Mouse (Mus musculus): ENCODE measurements around the gene Glo1.
"Not testable (repeated sequence)": the region's sequence is repeated elsewhere in the genome, so short reads cannot be mapped to it uniquely, and the experiment has no call there.

The Glo1 gene

DNA sequence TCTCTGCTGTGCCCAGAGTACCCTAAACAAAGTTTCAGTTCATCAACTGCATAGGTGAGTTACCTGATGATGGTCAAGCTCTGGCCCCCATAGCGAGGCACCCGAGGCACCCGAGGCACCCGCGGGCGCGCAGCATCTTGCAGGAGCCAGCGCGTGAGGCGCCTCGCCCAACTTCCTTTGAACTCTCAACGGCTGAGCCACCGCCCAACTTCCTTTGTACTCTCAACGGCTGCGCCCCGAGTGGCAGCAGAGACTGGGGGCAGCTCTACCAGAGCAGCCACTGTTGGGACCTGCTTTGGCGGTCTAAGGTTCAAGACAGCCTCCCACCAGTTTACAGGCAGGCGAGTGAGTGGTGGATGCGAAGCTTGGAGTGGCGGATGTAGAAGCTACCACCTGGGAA lies at the start of gene Glo1:
Glo1 (minus strand) TSS at position 153 of the 400 bp plus-strand sequence.
- CTCF ChIA-PET: not testable (repeated sequence)

DNA sequence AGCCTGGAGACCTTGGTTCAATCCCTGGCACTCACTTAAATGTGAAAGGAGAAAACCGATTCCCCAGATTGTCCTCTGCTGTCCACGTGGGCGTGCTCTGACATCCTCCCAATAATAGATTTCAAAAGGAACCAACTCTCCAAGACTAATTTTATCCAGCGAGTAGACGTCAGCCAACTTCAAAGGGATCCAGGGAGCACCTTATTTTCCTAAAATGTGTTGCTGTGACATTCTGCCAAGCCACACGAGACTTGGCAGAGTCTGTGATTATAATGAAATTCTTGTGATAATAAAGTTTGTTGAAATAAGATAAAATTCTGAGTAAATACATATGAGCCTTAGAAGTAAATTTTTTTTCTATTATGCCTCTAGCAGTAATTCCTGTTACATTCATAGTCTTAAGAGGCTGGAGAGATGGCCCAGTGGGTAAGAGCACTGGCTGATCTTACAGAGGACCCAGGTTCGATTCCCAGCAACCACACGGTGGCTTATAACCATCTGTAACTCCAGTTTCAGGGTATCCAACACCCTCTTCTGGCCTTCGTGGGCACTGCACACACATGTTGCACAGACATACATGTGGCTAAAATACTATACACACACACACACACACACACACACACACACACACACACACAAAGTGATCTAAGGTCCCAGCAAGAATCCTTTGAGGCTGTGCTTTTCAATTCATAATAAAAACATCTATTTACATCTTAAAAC lies 48.5 kb upstream of the Glo1 start:
- CTCF ChIA-PET: no interaction called here

DNA sequence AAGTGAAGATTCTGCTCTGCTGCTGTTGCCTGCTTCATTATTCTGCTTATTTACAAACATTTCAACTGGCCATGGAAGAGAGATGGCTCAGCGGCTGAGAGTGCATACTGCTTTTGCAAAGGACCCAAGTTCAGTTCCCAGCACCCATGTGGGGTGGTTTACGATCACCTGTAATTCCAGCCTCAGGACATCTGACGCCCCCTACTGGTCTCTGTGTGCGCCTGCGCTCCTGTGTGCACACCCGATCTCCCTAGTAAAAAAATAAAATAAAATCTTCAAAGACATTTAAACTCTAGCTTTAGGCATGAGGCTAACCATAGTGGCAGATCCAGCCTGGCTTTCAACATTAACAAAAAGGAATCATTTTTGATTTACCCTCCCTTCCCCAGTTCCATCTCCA lies 46.4 kb upstream of the Glo1 start:
- CTCF ChIA-PET: no interaction called here

DNA sequence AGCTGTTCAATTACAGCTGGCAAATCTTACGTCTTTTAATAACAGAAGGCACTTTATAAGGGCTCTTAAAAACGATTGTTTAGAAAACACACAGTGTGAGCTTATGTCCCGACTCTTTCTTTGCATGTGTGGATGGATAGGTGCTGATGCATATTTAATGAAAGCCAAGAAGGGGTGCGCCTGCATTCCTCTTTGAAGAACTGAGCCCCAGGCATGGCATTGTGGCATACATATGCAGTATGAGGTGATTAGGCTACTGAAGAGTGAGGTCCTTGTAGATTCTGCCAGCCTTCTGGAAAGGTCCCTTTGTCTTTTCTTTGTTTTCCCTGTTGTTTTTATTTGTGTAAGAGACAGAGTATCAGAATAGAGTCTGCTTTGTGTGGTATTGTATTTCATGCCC lies 45.9 kb upstream of the Glo1 start:
- CTCF ChIA-PET: no interaction called here

DNA sequence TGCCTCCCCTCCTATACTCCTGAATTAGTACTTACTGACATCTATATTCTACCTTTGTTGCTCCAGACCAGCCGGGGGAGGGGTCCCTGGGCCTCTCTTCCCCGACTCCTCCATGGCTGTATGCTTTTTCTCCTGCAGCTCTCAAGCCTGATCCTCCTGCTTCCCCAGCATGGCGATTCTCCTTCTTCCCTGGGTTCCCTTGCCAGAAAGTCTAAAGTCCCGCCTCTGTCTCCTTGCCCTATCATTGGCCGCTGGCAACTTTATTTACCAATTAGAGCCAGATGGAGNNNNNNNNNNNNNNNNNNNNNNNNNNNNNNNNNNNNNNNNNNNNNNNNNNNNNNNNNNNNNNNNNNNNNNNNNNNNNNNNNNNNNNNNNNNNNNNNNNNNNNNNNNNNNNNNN lies 38.2 kb upstream of the Glo1 start:
- CTCF ChIA-PET: interaction anchor here (0.6 to 0.7 kb wide), 3 partner anchors 20 to 658 kb away, joined by 3 to 11 read pairs (median 5); no protein-coding TSS in a partner anchor

DNA sequence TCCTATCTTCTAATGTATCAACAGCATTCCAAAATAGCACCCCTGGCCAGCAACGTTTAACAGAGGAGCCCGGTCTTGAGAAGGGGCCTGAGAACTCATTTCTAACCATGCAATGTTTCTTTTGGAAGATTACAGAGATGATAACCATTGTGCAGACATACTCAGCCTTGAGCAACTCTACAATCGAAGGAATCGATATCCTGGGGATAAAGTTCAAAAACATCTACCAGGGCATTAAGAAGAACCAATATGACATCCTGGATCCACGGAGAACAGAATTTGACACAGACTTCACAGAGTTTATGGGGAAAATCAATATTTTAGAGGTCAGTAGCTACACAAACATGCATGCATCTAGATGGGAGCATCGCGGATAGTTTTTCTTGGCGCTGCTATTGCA lies 36.5 kb upstream of the Glo1 start:
- CTCF ChIA-PET: no interaction called here

DNA sequence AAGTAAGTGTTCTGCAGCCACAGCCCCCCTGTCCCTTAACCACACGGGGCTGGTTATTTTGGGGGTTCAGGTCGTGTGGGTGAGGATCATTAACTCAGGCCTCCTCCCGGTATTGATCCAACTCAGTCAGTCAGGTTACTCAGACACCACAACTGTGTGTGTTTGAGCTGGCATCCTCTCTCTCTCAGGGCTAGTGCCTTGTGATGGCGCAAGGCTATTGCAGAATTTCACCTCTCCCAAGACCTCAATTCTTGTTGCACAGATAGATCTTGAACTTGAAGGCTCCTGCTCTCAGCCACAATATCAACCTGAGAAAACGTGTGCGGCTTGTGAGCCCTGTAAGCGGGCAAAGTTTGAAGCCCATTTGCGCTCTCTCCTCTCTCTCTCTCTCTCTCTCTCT lies 35.5 kb upstream of the Glo1 start:
- CTCF ChIA-PET: no interaction called here

DNA sequence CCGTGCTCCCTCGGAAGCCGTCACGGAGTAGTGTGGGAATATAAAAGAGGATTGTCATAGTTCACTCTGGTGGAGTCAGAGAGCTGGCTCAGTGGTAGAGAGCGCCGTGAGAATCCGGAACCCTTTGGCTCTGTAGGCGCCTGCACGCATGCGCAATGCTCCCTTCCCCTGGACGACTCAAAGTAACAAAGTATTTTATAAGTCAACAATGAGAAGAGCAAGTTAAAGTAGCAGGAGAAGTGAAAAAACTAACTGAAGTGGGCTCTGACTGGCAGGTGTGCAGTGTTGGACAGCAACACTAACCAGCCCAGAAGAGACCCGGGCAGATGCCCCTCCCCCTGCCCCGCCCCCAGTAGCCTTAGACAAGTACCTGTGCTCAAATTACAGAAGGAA lies 31.5 kb upstream of the Glo1 start:
- CTCF ChIA-PET: no interaction called here

DNA sequence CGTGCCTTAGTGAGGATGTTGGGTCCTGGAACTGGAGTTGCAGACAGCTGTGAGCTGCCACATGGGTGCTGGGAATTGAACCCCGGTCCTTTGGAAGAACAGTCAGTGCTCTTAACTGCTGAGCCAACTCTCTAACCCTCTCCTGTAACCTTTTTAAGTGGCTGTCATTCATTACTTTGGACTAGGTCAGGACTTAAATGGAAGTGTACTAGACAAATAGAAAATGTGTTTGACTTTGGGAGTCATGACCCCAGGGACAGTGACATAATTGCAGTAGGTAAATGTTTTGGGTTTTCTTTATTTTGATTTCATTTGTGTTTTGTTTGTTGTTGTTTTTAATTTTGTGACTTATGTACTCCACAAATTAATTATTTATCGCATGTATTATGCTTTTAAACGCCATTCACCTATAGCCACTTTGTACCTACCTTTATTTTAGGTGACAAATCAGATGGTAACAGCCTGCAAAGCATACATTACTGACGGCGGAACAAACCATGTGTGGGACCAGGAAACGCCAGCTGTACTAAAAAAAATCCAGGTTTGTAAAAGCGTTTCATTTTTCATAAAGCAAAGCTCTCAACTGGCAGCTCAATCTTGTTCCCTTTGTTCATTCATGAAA lies 31.0 kb upstream of the Glo1 start:
- CTCF ChIA-PET: interaction anchor here (0.5 kb wide), 1 partner anchor 9 kb away, joined by 6 read pairs; no protein-coding TSS in a partner anchor

DNA sequence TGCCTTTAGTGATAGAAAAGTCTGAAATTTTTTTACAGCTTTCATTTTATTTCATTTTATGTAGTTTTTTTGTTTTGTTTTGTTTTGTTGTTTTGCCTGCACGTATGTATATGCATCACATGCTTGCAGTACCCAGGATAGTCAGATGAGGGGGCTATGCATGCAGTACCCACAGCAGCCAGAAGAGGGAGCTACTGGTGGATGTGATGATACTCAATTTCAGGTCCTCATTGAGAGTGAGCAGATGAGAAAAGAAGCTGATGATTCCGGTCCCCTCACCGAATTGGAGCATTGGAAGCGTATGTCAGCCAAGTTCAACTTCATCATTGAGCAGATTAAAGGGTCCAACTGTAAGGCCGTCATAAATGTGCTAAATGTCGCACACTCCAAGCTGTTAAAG lies 26.3 kb upstream of the Glo1 start:
- CTCF ChIA-PET: no interaction called here

DNA sequence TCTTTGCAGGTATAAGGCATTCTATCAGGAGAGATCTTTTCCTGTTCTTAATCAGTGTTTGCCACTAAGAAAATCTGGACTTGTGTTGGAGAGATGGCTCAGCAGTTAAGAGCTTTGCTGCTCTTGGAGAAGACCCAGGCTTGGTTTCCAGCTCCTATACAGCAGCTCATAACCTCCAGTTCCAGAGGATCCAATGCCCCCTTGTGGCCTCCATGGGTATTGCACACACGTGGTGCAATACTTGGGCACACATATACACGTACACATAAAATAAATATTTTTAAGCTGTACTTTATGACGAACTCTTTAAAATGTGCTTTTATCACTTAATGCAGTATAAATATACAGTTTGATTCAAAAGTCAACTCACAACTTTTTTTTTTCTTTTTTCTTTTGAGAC lies 22.1 kb upstream of the Glo1 start:
- CTCF ChIA-PET: interaction anchor here (0.7 kb wide), 2 partner anchors 9 to 39 kb away, joined by 5 to 6 read pairs; no protein-coding TSS in a partner anchor

DNA sequence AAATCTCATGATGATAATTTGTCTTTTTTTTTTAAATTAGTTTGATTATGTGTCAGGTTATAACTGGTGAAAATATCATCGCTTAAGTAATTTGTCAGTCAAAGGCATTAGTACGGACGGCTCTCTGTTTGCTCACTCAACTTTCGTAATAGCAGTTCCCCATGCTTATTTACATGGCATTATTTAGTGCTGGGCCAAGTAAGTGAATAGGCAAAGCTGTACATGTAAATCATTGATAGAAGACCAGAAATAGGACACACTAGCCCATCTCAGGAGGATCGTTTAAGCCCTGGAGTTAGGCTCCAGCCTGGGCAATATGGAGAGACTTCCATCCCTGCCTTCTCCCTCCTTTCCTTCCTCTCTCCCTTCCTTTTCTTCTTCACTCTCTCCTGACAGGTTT lies 14.2 kb upstream of the Glo1 start:
- CTCF ChIA-PET: no interaction called here

DNA sequence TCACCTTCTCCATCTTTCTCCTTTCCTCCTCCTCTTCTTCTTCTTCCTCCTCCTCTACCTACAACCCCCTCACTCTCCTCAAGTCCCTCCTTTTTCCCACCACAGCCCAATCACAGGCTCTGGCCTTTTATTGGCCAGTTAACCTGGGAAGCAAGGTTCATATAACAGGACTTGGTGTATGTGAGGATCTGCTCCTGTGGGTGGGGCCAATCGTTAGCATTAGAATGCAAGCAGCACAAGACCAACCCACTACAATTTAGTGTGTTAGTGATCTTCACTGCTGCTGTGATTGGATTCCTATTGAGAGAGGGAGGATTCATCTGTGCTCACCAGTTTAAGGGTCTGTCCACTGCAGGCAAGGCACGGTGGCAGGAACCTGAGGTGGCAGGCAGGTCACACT lies 12.3 kb upstream of the Glo1 start:
- CTCF ChIA-PET: no interaction called here

DNA sequence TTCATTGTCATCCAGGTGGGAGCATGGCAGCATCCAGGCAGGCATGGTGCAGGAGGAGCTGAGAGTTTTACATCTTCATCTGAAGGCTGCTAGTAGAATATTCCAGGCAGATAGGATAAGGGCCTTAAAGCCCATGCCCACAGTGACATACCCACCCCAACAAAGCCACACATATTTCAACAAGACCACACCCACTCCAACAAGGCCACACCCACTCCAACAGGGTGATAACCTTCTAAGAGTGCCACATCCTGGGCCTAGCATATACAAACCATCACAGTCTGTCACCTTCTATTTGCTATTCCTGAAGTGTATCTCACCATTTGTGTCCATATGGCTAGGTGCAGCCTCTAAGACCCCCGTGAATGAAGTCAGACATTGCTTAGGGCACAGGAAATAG lies 11.0 kb upstream of the Glo1 start:
- CTCF ChIA-PET: no interaction called here

DNA sequence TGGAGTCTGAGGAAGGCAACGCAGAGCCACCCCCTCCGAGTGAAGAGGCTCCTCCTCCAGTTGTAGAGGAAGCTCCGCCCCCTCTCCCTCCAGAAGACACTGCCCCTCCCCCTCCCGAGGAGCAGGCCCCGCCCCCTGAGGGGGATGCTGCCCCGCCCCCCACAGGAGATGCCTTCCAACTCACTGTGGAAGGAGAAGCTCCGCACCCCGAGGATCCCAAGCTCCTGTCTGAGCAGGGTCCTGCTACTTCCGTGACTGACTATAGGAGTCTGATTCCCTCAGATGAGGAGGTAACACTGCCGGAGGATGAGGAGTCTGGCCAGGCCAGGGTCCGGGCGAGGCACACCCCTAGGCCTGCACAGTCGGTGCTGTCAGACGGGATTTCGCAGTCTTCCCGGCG lies 8.7 kb upstream of the Glo1 start:
- CTCF ChIA-PET: no interaction called here

DNA sequence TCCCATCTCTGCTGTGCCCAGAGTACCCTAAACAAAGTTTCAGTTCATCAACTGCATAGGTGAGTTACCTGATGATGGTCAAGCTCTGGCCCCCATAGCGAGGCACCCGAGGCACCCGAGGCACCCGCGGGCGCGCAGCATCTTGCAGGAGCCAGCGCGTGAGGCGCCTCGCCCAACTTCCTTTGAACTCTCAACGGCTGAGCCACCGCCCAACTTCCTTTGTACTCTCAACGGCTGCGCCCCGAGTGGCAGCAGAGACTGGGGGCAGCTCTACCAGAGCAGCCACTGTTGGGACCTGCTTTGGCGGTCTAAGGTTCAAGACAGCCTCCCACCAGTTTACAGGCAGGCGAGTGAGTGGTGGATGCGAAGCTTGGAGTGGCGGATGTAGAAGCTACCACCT lies 2.5 kb downstream of the Glo1 start, which contains the start of gene Dnah8:
Dnah8 (plus strand) TSS at position 223 of the 400 bp plus-strand sequence.
- CTCF ChIA-PET: not testable (repeated sequence)

DNA sequence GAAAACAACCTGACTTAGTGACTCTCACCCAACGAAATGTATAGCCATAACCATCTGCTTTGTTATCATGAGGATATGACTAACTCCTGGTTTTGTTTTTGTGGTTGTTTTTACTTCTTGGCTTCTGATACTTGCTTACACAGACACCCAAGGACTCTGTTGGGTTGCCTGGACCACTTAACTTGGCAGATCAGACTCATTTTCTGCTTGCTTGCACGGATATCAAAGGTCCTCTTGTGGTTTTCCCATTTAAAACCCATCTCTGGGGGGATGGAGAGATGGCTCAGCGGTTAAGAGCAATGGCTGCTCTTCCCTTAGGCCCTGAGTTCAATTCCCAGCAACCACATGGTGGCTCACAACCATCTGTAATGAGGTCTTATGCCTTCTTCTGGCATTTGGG lies 3.5 kb downstream of the Glo1 start:
- CTCF ChIA-PET: no interaction called here

DNA sequence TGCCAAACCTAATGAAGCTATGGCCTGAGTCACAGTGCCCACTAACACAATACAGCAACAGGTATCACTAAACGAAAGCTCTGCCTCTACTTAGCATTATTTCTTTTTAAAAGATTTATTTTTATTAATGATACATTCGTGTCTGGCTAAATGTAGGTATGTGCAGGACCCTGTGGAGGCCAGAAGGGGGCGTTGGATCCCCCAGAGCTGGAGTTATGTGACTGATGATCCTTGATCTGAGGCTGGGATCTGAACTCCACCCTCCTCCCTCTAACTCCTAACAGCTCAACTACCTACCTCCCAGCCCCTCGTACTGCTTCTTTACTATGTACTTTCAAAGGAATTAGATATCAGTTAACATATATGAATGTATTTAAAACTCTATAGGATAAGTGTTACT lies 5.2 kb downstream of the Glo1 start:
- CTCF ChIA-PET: interaction anchor here (0.7 kb wide), 1 partner anchor 147 kb away, joined by 3 read pairs; no protein-coding TSS in a partner anchor

DNA sequence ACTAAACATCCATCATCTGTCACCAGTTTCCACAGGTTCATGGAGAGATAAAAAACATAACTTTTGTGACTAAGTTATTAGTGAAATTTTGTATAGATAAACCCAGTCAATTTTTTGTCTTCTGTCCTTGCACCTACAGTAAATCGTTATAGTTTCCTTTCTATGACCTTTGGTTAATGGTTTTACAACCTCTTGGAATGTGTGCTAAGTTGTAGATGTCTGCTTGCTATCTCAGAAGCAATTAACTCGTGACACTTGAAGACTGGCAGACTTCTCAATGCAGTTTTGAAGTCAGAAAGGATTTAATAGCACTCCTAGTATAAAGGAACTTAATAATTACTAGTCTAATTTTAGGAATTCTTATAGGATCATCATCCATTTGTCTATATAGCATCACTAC lies 6.1 kb downstream of the Glo1 start:
- CTCF ChIA-PET: no interaction called here

DNA sequence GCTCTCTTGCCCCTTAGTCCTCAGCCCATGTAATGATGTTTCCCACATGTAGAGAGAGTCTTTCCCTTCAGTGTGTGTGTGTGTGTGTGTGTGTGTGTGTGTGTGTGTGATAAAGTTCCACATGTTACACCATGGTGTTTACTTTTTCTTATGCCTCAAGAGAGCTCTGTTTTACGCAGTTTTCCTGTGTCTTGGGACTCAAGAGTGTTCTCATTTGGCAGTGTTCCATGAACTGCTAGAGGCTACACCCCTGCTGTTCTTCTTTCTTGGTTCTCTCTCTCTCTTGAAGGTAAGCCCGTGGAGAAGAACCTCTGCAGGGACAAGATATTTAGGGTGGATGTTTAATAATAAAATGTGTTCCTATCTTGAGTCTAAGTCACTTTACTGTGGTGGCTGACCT lies 7.5 kb downstream of the Glo1 start:
- CTCF ChIA-PET: no interaction called here

DNA sequence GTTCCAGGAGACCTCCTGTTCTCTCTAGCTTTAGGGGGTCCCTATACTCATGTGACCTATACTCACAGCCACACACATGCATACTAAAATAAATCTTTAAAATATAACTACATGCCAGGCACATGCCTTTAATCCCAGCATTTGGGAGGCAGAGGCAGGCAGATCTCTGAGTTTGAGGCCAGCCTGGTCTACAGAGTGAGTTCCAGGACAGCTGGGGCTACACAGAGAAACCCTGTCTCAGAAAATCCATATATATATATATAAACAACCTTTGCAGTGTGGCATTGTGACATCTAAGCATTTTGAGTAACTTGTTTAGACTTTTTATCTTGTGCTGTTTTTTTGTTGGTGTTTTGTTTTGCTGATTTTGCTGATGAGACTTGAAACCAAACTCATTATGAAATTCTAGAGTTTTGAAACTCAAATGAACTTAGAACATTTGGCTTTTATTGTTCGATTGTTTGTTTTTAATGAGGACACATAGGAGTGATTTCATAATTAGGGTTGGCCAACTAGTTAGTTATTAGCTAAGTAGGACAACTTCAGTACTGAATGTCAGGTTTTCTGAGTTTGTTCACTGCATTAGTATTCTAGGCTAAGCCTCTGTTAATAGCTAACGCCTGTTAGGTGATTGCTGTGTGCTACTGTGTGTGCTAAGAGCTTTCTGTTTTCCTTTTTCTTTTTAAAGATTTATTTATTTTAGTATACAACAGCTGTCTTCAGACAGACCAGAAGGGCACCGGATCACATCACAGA lies 8.4 kb downstream of the Glo1 start:
- CTCF ChIA-PET: no interaction called here

DNA sequence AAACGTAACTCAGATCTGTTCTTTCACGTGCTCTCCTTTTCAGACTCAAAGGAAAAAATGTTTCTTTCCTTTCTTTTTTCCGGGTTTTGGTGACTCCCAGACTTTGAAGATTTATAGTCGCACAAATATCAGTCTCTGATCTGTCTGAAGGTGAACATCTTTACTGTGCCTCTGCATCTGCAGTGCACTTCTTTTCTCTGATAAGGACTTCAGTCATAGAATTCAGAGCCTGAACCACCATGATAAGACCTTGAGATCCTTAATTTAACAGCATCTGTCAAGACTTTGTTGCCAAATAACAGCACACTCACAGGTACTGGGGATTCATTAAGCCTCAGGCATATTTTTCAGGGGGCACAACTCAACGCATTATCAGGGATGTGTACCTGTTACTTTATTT lies 10.5 kb downstream of the Glo1 start:
- CTCF ChIA-PET: no interaction called here

DNA sequence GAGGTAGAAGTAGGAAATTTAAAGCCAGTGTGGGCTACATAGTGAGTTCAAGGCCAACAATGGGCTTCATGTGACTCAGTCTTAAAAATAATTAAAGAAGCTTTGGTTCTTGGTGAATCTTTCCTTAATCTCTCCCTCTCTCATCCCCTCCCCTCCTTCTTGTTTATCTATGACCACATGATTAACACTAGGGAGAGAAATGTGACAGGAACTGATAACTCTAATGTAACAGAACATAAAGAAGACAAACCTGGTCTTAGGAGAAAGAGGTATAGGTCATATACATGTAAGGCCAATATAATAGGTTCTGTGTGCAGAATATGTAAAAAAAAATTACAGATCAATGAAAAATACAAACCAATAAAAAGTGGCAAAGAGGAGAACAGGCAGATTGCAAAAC lies 13.3 kb downstream of the Glo1 start:
- CTCF ChIA-PET: interaction anchor here (0.7 kb wide), 3 partner anchors 120 to 775 kb away, joined by 3 to 10 read pairs (median 7); no protein-coding TSS in a partner anchor
